Mouse (Mus musculus): ENCODE measurements around the gene Gm10486. TPM values are rescaled to one million over a fixed set of nuclear protein-coding genes. Genes with fewer than 3 reads are reported as not detected.

The Gm10486 gene
- total RNA-seq (2023), result not detected

GRCm38 (mm10) chrX:35067084-35067483 lies at the start of gene Gm10486:
Gene Gm10486, plus strand, starts transcription at chrX:35067384.

